Mouse (Mus musculus) T-cell, adult 66 days (primary cell): Measurements from ENCODE around the gene Tmem28. TPM values are rescaled to one million over a fixed set of nuclear protein-coding genes. Genes with fewer than 3 reads are reported as not detected.

Experiments
- total RNA-seq, 2 experiments: library from RNA; stranded (reverse); gene quantifications; 3 replicates in 1 of 2; 4 replicates in 1 of 2; pipeline ENCODE4 v1.2.4; 2023

Gene Tmem28
- total RNA-seq = not detected

GRCm38 (mm10) chrX:99820790-99821395 is at the start of gene Tmem28:
TSS of gene Tmem28 (plus strand) at chrX:99821021.

Other genes with a start within 250 kb of the Tmem28 start
- not detected for gene Eda, start 154.6 kb downstream of the Tmem28 start, total RNA-seq